Mouse (Mus musculus) midbrain, embryonic 16.5 days (tissue): ENCODE measurements around the gene Txlna. TPM values are rescaled to one million over a fixed set of nuclear protein-coding genes. Genes with fewer than 3 reads are reported as not detected.
A peak's percentile ranks its signal among the peaks of the same experiment; 100 is the strongest.

ENCODE experiments used
- ATAC-seq: fragments of 200-750 bp; cut with Nextera tagmentation; 2 replicates; pipeline ENCODE4 v1.8.0; 2017; ENCODE audit warnings: moderate TSS enrichment
- H3K27ac ChIP-seq: fragments of 300-500 bp; sonication (generic); 2 replicates; pipeline ENCODE4 v1.5.1; 2014; ENCODE audit warnings: mild to moderate bottlenecking, low read length, mixed read lengths
- H3K27me3 ChIP-seq: fragments of 300-500 bp; sonication (generic); 2 replicates; pipeline ENCODE4 v1.6.1; 2014; ENCODE audit warnings: low read depth, low read length, mixed read lengths; ENCODE audit not compliant: control insufficient read depth, insufficient read depth
- H3K36me3 ChIP-seq: fragments of 300-500 bp; sonication (generic); 2 replicates; pipeline ENCODE4 v1.6.1; 2014; ENCODE audit warnings: mild to moderate bottlenecking, low read length, moderate library complexity, mixed read lengths; ENCODE audit not compliant: control insufficient read depth, insufficient read depth
- H3K4me1 ChIP-seq: fragments of 300-500 bp; sonication (generic); 2 replicates; pipeline ENCODE4 v1.6.1; 2014; ENCODE audit warnings: mild to moderate bottlenecking, low read length, mixed read lengths; ENCODE audit not compliant: control insufficient read depth, insufficient read depth
- H3K4me2 ChIP-seq: fragments of 300-500 bp; sonication (generic); 2 replicates; pipeline ENCODE4 v1.6.1; 2014; ENCODE audit warnings: mild to moderate bottlenecking, low read length, mixed read lengths
- H3K4me3 ChIP-seq: fragments of 300-500 bp; sonication (generic); 2 replicates; pipeline ENCODE4 v1.5.1; 2014; ENCODE audit warnings: low read depth, mild to moderate bottlenecking, low read length, moderate library complexity, mixed read lengths
- H3K9ac ChIP-seq: fragments of 300-500 bp; sonication (generic); 2 replicates; pipeline ENCODE4 v1.6.1; 2014; ENCODE audit warnings: low read depth, low read length, mixed read lengths
- H3K9me3 ChIP-seq: fragments of 300-500 bp; sonication (generic); replicated peaks from 2 replicates; pipeline ENCODE4 v1.6.1; 2014; ENCODE audit warnings: mild to moderate bottlenecking, low read length, mixed read lengths; ENCODE audit not compliant: control insufficient read depth, poor library complexity, severe bottlenecking
- WGBS: fragments of 180-500 bp; shearing (Covaris S2); extraction: QIAGEN DNeasy Blood & Tissue Kit; methylation state at CpG from one replicate; pipeline ENCODE4 v1.1.7; 2014; 5-methylcytosine and 5-hydroxymethylcytosine counted together
- polyA plus RNA-seq: library from polyadenylated mRNA; unstranded; fragments of >200 nt; fragmentation: Nextera tagmentation; extraction: Ambion mirVana; gene quantifications from 2 replicates; pipeline ENCODE4 v1.2.1, GENCODE M21; 2015

The Txlna gene
- polyA plus RNA-seq, 1 experiment from 2014 or later, result 42.5 TPM

GRCm38 (mm10) chr4:129622120-129622802, 18.6 kb downstream of the Txlna start:
- Histone ChIP-seq H3K4me2 (peak overlapping the region; percentile 99), H3K4me3 (peak overlapping the region; percentile 71), H3K4me1 (peaks cover 46% of the 10 kb centered on the region), H3K9ac (peak overlapping the region; percentile 82), H3K27me3 (no peaks in the 10 kb centered on the region), H3K27ac (peak overlapping the region; percentile 98), H3K9me3 (no peaks in the 10 kb centered on the region), H3K36me3 (peaks cover 12% of the 10 kb centered on the region; the same call in 1 of the 2 replicates)
- ATAC-seq, result no peak
- WGBS, result 73% methylated on average over 11 of the region's 11 CpGs

DNA sequence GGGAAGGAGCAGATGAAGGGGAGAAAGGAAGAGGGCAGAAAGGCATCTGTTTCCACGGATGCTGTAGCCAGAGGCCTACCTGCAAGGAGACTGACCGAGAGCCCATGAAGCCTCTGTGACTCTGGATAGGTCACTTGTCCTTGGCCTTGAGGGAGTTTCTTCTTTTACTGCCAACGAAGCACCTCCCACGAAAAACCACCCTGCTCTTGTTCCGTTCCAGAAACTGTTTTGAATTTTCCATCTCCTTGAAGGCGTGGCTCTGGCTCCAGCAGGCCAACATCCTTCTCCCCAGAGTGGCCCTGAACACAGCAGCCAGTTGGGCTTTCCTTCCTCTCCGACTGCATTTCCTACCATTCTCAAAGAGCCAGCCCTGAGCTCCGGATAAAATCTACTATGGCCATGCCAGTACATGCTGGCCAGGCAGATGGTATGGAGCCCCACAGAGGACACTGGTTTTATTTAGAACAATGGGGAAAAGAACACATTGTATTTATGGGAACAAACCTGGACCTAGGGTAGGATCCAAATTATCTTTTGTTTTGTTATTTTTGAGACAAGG, 19.5 kb downstream of the Txlna start:
- 83% methylated on average over 8 of the region's 8 CpGs for WGBS
- Histone ChIP-seq H3K4me2 (peak overlapping the region; percentile 7; the same call in 1 of the 2 replicates), H3K4me3 (no peak overlapping the region), H3K9ac (peak overlapping the region; percentile 42; the same call in 1 of the 2 replicates), H3K4me1 (peaks cover 46% of the 10 kb centered on the region), H3K9me3 (no peaks in the 10 kb centered on the region), H3K27me3 (no peaks in the 10 kb centered on the region), H3K36me3 (peaks cover 8% of the 10 kb centered on the region; the same call in 1 of the 2 replicates), H3K27ac (no peak overlapping the region)
- ATAC-seq, result no peak

GRCm38 (mm10) chr4:129620419-129621282, 20.2 kb downstream of the Txlna start:
- ATAC-seq, result no peak
- peaks cover 43% of the 10 kb centered on the region for H3K4me1 ChIP-seq
- H3K4me2 ChIP-seq, result no peak overlapping the region
- 93% methylated on average over 11 of the region's 11 CpGs for WGBS
- H3K9ac ChIP-seq, result peak overlapping the region; percentile 42; the same call in 1 of the 2 replicates
- H3K27me3 ChIP-seq, result no peaks in the 10 kb centered on the region
- H3K4me3 ChIP-seq, result no peak overlapping the region
- no peaks in the 10 kb centered on the region for H3K9me3 ChIP-seq
- no peak overlapping the region for H3K27ac ChIP-seq
- H3K36me3 ChIP-seq, result peaks cover 4% of the 10 kb centered on the region; the same call in 1 of the 2 replicates

DNA sequence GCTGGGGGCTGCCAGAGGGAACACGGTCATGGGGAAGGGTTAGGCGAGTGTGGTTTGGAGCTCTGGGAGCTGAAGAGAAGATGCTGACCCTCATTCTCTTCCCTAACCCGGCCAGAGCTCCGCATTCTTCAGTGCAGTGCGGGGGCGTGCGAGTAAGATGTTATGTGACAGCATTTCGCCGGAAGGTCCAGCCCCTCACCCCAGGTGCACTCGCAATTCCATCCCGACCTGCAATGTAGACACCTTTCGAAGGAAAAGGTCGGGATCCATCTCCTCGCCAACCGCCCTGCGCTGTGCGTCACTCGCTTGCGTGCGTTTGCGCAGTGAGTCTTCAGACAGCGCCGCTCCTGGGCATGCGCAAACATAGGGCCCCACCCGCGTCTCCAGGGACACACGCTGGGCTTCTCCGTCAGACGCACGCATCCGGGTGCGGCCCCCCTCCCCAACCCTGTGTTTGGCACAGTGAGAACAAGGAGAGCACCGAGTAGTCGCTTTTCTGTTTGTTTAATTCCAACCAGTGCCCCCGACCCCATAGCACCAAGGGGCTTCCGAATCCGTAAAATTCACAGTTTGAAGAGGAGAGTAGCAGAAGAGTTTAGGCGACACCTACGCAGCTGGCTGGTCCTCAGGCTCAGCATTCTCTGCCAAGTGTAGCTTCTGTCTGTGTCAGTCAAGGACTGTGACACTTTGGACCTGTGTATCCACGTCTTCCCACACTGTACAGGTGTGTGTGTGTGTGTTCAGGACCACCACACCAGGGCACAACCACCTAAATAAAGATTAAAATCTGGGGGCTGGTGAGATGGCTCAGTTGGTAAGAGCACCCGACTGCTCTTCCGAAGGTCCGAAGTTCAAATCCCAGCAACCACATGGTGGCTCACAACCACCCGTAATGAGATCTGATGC, 21.8 kb downstream of the Txlna start, which contains the start of gene Iqcc:
Iqcc (minus strand) TSS at position 314 of the 906 bp plus-strand sequence.
- WGBS, result 4% methylated on average over 43 of the region's 44 CpGs
- no peaks in the 10 kb centered on the region for H3K27me3 ChIP-seq
- peak within 1 kb of the TSS; percentile 94 for H3K4me2 ChIP-seq
- H3K4me1 ChIP-seq, result peaks cover 32% of the 10 kb centered on the region
- H3K9me3 ChIP-seq, result no peaks in the 10 kb centered on the region
- ATAC-seq, result peak; percentile 89
- peak within 1 kb of the TSS; percentile 94 for H3K27ac ChIP-seq
- peak within 1 kb of the TSS; percentile 88 for H3K9ac ChIP-seq
- H3K4me3 ChIP-seq, result peak within 1 kb of the TSS; percentile 63
- peaks cover 4% of the 10 kb centered on the region; the same call in 1 of the 2 replicates for H3K36me3 ChIP-seq

DNA sequence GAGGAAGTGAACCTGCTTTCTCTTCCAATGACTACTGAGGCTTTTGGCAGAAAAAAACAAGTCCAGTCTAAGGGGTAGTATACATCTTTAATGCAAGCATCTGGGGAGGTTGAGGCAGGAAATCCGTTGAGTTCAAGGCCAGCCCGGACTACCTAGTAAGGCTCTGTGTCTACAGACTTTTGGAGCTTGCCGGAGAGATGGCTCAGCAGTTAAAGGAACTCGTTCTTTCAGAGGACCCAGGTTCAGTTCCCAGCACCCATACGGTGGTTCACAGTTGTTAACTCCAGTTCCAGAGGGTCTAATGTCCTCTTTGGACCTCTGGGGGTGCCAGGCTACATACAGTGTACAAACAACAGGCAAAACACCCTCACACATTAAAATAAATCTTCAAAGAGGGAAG, 22.8 kb downstream of the Txlna start:
- Histone ChIP-seq H3K27ac (peak overlapping the region; percentile 94), H3K4me2 (peak overlapping the region; percentile 94), H3K4me3 (peak overlapping the region; percentile 63), H3K36me3 (peaks cover 4% of the 10 kb centered on the region; the same call in 1 of the 2 replicates), H3K27me3 (no peaks in the 10 kb centered on the region), H3K4me1 (peaks cover 31% of the 10 kb centered on the region), H3K9me3 (no peaks in the 10 kb centered on the region), H3K9ac (peak overlapping the region; percentile 88)
- no peak for ATAC-seq
- 93% methylated on average over 5 of the region's 5 CpGs for WGBS

DNA sequence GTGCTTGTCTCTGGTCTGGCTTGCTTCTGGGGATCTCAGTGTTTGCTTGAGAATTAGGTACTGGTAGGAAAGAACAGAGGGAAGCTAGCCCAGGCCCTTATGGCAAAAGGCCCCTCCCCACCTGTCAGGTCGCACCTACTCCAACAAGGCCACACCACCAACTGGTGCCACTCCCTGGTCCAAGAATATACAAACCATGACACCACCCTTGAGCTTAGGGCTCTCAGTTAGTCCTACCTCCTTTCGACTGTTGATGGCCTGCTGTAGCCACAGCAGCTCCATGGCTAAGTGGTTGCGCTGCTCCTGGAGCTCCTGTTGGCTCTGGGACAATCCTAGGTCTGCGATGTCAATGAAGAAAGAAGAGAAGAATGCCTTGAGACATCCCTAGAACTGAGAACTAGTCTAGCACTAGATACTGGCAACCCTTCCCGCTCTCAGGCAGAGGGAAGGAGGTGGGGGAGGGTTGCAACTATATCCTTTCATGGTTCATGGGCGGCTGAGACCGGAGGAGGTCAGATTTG, 23.7 kb downstream of the Txlna start:
- Histone ChIP-seq H3K9me3 (no peaks in the 10 kb centered on the region), H3K4me1 (peaks cover 23% of the 10 kb centered on the region), H3K27ac (no peak overlapping the region), H3K36me3 (peaks cover 4% of the 10 kb centered on the region; the same call in 1 of the 2 replicates), H3K9ac (no peak overlapping the region), H3K4me3 (no peak overlapping the region), H3K4me2 (no peak overlapping the region), H3K27me3 (no peaks in the 10 kb centered on the region)
- 97% methylated on average over 7 of the region's 7 CpGs for WGBS
- ATAC-seq, result no peak

GRCm38 (mm10) chr4:129616631-129617030, 24.2 kb downstream of the Txlna start:
- H3K27ac ChIP-seq, result no peak overlapping the region
- H3K9ac ChIP-seq, result no peak overlapping the region
- peaks cover 4% of the 10 kb centered on the region; the same call in 1 of the 2 replicates for H3K36me3 ChIP-seq
- no peaks in the 10 kb centered on the region for H3K9me3 ChIP-seq
- H3K4me3 ChIP-seq, result no peak overlapping the region
- 87% methylated on average over 3 of the region's 3 CpGs for WGBS
- no peak for ATAC-seq
- no peak overlapping the region for H3K4me2 ChIP-seq
- peaks cover 17% of the 10 kb centered on the region for H3K4me1 ChIP-seq
- H3K27me3 ChIP-seq, result no peaks in the 10 kb centered on the region

DNA sequence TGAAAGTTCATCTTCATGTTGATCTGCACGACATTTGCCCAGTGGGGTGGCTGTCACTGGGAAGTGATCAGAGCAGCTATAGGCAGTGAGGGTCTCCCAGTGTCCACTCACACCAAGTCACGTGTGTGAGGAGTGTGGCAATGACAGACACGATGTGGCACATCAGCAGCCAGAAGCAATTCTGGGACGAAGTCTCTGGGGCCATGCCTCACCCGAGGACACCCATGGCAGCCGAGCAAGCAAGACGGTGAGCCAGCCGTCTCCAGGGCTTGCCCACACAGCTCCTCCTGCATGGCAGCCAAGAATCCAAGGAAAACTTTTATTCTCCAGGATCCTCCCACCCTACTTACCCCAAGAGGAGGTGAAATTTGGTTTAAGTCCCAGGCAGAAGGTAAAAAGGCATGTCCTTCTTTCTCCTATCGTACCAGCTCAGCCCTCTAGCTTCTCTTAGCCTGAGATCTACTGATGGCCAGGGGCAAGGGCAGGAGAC, 25.0 kb downstream of the Txlna start:
- ATAC-seq, result no peak
- peaks cover 3% of the 10 kb centered on the region; the same call in 1 of the 2 replicates for H3K36me3 ChIP-seq
- H3K27ac ChIP-seq, result no peak overlapping the region
- H3K4me1 ChIP-seq, result peaks cover 9% of the 10 kb centered on the region
- no peaks in the 10 kb centered on the region for H3K27me3 ChIP-seq
- H3K9me3 ChIP-seq, result no peaks in the 10 kb centered on the region
- no peak overlapping the region for H3K4me3 ChIP-seq
- H3K9ac ChIP-seq, result no peak overlapping the region
- no peak overlapping the region for H3K4me2 ChIP-seq
- WGBS, result 90% methylated on average over 9 of the region's 9 CpGs
